8 mouse cellular contexts compared by ENCODE assay signal in genomic region chr14:30008733-30009575, GRCm38 (mm10). TPM values are rescaled to one million over a fixed set of nuclear protein-coding genes. Genes with fewer than 3 reads are reported as not detected.
A peak's percentile ranks its signal among the peaks of the same experiment; 100 is the strongest.
DNase-seq lines count a peak whose midpoint lies in the region; ATAC-seq lines count a peak whose summit lies in the region.

Gene Il17rb (minus strand): TSS chr14:30008896.
Gene Chdh (plus strand): TSS chr14:30009023.

- H3K36me3 ChIP-seq in heart, embryonic 13.5 days, result no peaks in the 10 kb centered on the region
- no peaks in the 10 kb centered on the region for H3K36me3 ChIP-seq in kidney, embryonic 14.5 days (ENCODE audit: control insufficient read depth, insufficient read depth, low read length)
- H3K36me3 ChIP-seq in neural tube, embryonic 12.5 days, result no peaks in the 10 kb centered on the region

- H3K9me3 ChIP-seq in heart, embryonic 13.5 days, result no peaks in the 10 kb centered on the region
- no peaks in the 10 kb centered on the region for H3K9me3 ChIP-seq in kidney, embryonic 14.5 days (ENCODE audit: control insufficient read depth, low read length)
- no peaks in the 10 kb centered on the region for H3K9me3 ChIP-seq in neural tube, embryonic 12.5 days

- H3K4me1 ChIP-seq in heart, embryonic 13.5 days, result peaks cover 14% of the 10 kb centered on the region
- 0 out of 2 replicates have a peak, but pooled peaks cover 8% of the 10 kb centered on the region for H3K4me1 ChIP-seq in kidney, embryonic 14.5 days (ENCODE audit: control insufficient read depth, insufficient read depth, low read length)
- peaks cover 6% of the 10 kb centered on the region for H3K4me1 ChIP-seq in neural tube, embryonic 12.5 days

- peak within 1 kb of the TSS; percentile 78 for H3K4me2 ChIP-seq in heart, embryonic 13.5 days
- peak within 1 kb of the TSS; percentile 78 for H3K4me2 ChIP-seq in kidney, embryonic 14.5 days (replicated peaks; ENCODE audit: low read depth, low read length)
- peak within 1 kb of the TSS; percentile 86 for H3K4me2 ChIP-seq in neural tube, embryonic 12.5 days (replicated peaks)

- peaks cover 55% of the 10 kb centered on the region for H3K27me3 ChIP-seq in heart, embryonic 13.5 days (replicated peaks)
- H3K27me3 ChIP-seq in kidney, embryonic 14.5 days (ENCODE audit: control insufficient read depth, insufficient read depth, low read length), result peaks cover 5% of the 10 kb centered on the region; the same call in 1 of the 2 replicates
- H3K27me3 ChIP-seq in neural tube, embryonic 12.5 days (replicated peaks), result peaks cover 29% of the 10 kb centered on the region

- H3K9ac ChIP-seq in heart, embryonic 13.5 days, result peak within 1 kb of the TSS; percentile 64
- peak within 1 kb of the TSS; percentile 55 for H3K9ac ChIP-seq in kidney, embryonic 14.5 days (ENCODE audit: low read depth, low read length)
- peak within 1 kb of the TSS; percentile 40; the same call in 1 of the 2 replicates for H3K9ac ChIP-seq in neural tube, embryonic 12.5 days

- H3K27ac ChIP-seq in heart, embryonic 13.5 days (replicated peaks), result no peak within 1 kb of the TSS
- H3K27ac ChIP-seq in kidney, embryonic 14.5 days (ENCODE audit: low read depth, low read length), result no peak within 1 kb of the TSS
- H3K27ac ChIP-seq in neural tube, embryonic 12.5 days, result no peak within 1 kb of the TSS

- peak within 1 kb of the TSS; percentile 51 for H3K4me3 ChIP-seq in heart, embryonic 13.5 days
- H3K4me3 ChIP-seq in kidney, embryonic 14.5 days (ENCODE audit: low read length), result peak within 1 kb of the TSS; percentile 42
- peak within 1 kb of the TSS; percentile 36 for H3K4me3 ChIP-seq in neural tube, embryonic 12.5 days

- ATAC-seq in heart, embryonic 13.5 days (ENCODE audit: extremely low read depth, insufficient number of reproducible peaks, low FRiP score, low TSS enrichment), result 0 out of 2 replicates have a peak, but pooled peaks have one; percentile 26
- ATAC-seq in kidney, embryonic 14.5 days (ENCODE audit: low FRiP score, low TSS enrichment), result peak; percentile 76
- ATAC-seq in neural tube, embryonic 12.5 days (ENCODE audit: low FRiP score, low read depth), result 0 out of 2 replicates have a peak, but pooled peaks have one; percentile 21

- peak; percentile 43 for DNase-seq in right cerebral cortex, postnatal 14 days
- no peak for DNase-seq in right cerebral cortex, postnatal 25 days
- DNase-seq in embryo, embryonic 9.5 days (ENCODE audit: extremely low spot score), result peak; percentile 52
- DNase-seq in lung, adult 18-20 months, result peak; percentile 68 to 76
- DNase-seq in urinary bladder, postnatal 10 days (ENCODE audit: low spot score), result peak; percentile 31

- 7% methylated on average over 54 of the region's 54 CpGs for WGBS in heart, embryonic 13.5 days
- WGBS in kidney, embryonic 14.5 days, result 8% methylated on average over 54 of the region's 54 CpGs
- 10% methylated on average over 53 of the region's 54 CpGs for WGBS in neural tube, embryonic 12.5 days

RNA-seq across cellular contexts. Expression of gene Il17rb, which starts in this region (rescaled TPM):
- polyA plus RNA-seq in heart, embryonic 13.5 days (2015; fragmentation: Nextera tagmentation; extraction: Ambion mirVana), result 0.28 and 0.32 TPM in 2 replicates
- 0.34 and 1.4 TPM in 2 replicates for polyA plus RNA-seq in kidney, embryonic 14.5 days (2014; fragmentation: Nextera tagmentation; extraction: Ambion mirVana)
- 1.0 and 1.4 TPM in 2 replicates for polyA plus RNA-seq in neural tube, embryonic 12.5 days (2016; fragmentation: Nextera tagmentation; extraction: Ambion mirVana)

RNA-seq across cellular contexts. Expression of gene Chdh, which starts in this region (rescaled TPM):
- 0.32 and 0.56 TPM in 2 replicates for polyA plus RNA-seq in heart, embryonic 13.5 days (2015; fragmentation: Nextera tagmentation; extraction: Ambion mirVana)
- 0.87 and 0.89 TPM in 2 replicates for polyA plus RNA-seq in kidney, embryonic 14.5 days (2014; fragmentation: Nextera tagmentation; extraction: Ambion mirVana)
- polyA plus RNA-seq in neural tube, embryonic 12.5 days (2016; fragmentation: Nextera tagmentation; extraction: Ambion mirVana), result 0.05 and 0.24 TPM in 2 replicates

Comparison
In these comparisons a context has a peak if more than half of its experiments do, and no peak if none do; other contexts are left out.
1. Peak in ATAC-seq, H3K4me3 ChIP-seq, H3K9ac ChIP-seq and H3K4me2 ChIP-seq in heart, embryonic 13.5 days; RNA of the genes that start here not detected or under 1 TPM.
2. ATAC-seq: peak in every context shown above with its lines; median percentile 76 in kidney, embryonic 14.5 days; 26 in heart, embryonic 13.5 days; 21 in neural tube, embryonic 12.5 days.